Mouse (Mus musculus) midbrain, embryonic 14.5 days (tissue): ENCODE measurements at regions not wholly inside any gene's neighbourhood (a gene's known extent, or its start where the extent isn't known, plus 50 kb on each side); places are given as distances from the start of the nearest gene placed in this dataset.
A peak's percentile ranks its signal among the peaks of the same experiment; 100 is the strongest.

ENCODE experiments used
- ATAC-seq: fragments of 200-750 bp; cut with Nextera tagmentation; 2 replicates; pipeline ENCODE4 v1.8.0; 2017; ENCODE audit warnings: moderate number of reproducible peaks, moderate library complexity; ENCODE audit not compliant: low FRiP score, low TSS enrichment
- DNase-seq: peaks from one replicate; pipeline ENCODE4 v3.0.0-alpha.2; 2015
- H3K27ac ChIP-seq: fragments of 300-500 bp; sonication (generic); replicated peaks from 2 replicates; pipeline ENCODE4 v1.5.1; 2014; ENCODE audit warnings: mild to moderate bottlenecking, low read depth, low read length, moderate library complexity
- H3K27me3 ChIP-seq: fragments of 300-500 bp; sonication (generic); 2 replicates; pipeline ENCODE4 v1.6.1; 2014; ENCODE audit warnings: low read length, control low read depth, mixed read lengths; ENCODE audit not compliant: control insufficient read depth, insufficient read depth
- H3K36me3 ChIP-seq: fragments of 300-500 bp; sonication (generic); 2 replicates; pipeline ENCODE4 v1.6.1; 2014; ENCODE audit warnings: low read length, control low read depth; ENCODE audit not compliant: control insufficient read depth, insufficient read depth
- H3K4me1 ChIP-seq: fragments of 300-500 bp; sonication (generic); 2 replicates; pipeline ENCODE4 v1.6.1; 2014; ENCODE audit warnings: mild to moderate bottlenecking, antibody characterized with exemption, low read length, control low read depth; ENCODE audit not compliant: control insufficient read depth, insufficient read depth
- H3K4me2 ChIP-seq: fragments of 300-500 bp; sonication (generic); 2 replicates; pipeline ENCODE4 v1.6.1; 2014; ENCODE audit warnings: mild to moderate bottlenecking, low read length, moderate library complexity
- H3K4me3 ChIP-seq: fragments of 300-500 bp; sonication (generic); replicated peaks from 2 replicates; pipeline ENCODE4 v1.5.1; 2014; ENCODE audit warnings: low read depth, low read length
- H3K9ac ChIP-seq: fragments of 300-500 bp; sonication (generic); replicated peaks from 2 replicates; pipeline ENCODE4 v1.6.1; 2014; ENCODE audit warnings: mild to moderate bottlenecking, low read length, moderate library complexity
- H3K9me3 ChIP-seq: fragments of 300-500 bp; sonication (generic); 2 replicates; pipeline ENCODE4 v1.6.1; 2016; ENCODE audit warnings: low read length, control low read depth, mixed read lengths; ENCODE audit not compliant: control insufficient read depth
- WGBS: fragments of 180-500 bp; shearing (Covaris S2); extraction: QIAGEN DNeasy Blood & Tissue Kit; methylation state at CpG from one replicate; pipeline ENCODE4 v1.1.7; 2014; 5-methylcytosine and 5-hydroxymethylcytosine counted together

DNA sequence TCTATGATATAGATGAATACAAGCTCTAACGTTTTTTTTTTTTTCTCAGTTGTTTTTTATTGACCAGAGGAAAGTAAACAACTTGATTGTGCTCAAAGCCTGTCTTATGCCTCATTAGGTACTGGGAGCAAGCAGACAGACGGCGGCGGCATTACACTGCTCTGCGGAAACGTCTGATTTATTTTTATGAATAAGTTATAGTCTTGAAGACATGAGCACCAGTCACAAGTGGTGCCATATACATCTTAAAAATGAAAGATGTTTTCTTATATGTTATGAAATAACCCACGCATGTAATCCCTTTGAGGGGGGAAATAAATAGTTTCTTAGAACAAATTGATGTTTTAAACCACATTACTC lies 177.1 kb downstream of the Nup35 start:
- Histone ChIP-seq H3K9ac (no peak overlapping the region), H3K36me3 (no peaks in the 10 kb centered on the region), H3K9me3 (no peaks in the 10 kb centered on the region), H3K27me3 (no peaks in the 10 kb centered on the region), H3K4me2 (no peak overlapping the region), H3K4me1 (peaks cover 6% of the 10 kb centered on the region; the same call in 1 of the 2 replicates), H3K27ac (no peak overlapping the region), H3K4me3 (no peak overlapping the region)
- DNase-seq (no peak), ATAC-seq (no peak)
- WGBS, result 82% methylated on average over 7 of the region's 7 CpGs

DNA sequence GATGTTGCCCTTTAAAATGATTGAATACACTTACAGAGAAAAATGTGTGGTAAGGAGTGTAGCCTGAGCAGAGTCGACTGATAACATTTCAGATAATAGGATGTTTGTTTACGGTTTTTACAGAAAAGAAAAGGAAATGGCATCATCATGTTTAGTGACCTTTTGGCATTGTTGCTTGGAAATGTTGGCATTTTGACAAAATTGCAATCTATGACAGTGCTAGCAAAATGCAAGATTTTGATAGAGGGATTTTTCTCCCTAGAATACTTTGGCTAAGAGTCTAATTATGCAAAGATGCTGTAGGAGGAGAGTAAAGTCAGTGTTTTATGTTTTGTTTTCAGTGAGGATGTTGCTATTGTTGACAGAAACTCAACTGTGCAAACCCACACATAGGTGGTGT lies 202.2 kb downstream of the Nup35 start:
- H3K27me3 ChIP-seq, result no peaks in the 10 kb centered on the region
- WGBS, result 73% methylated on average over 2 of the region's 2 CpGs
- no peak for ATAC-seq

DNA sequence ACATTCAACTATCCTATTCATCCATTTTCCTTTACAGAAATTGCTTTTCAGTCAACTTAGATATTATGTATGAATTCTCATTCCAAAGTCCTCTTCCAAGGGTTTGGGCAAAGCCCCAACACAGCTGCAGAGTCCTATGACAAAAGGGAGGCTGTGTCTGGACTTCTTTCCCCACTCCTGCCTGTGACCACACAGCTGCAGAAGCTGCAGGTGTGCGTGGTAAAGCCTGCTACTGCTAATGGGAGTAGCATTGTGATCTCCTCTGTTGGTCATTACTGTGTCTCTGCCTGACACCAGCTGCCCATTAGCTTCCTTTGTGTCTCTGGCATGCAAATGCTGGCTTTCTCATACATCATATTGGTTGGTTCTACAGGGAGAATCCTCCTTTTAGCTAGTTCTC lies 234.0 kb downstream of the Nup35 start:
- DNase-seq, result no peak
- WGBS, result 42% methylated on average over 1 of the region's 1 CpGs
- no peak for ATAC-seq

More for the DNA sequence above, 202.2 kb downstream of the Nup35 start:
- Histone ChIP-seq H3K36me3 (no peaks in the 10 kb centered on the region), H3K9ac (no peak overlapping the region), H3K4me2 (no peak overlapping the region), H3K9me3 (no peaks in the 10 kb centered on the region), H3K4me3 (no peak overlapping the region), H3K4me1 (no peaks in the 10 kb centered on the region), H3K27ac (no peak overlapping the region)
- DNase-seq, result no peak

DNA sequence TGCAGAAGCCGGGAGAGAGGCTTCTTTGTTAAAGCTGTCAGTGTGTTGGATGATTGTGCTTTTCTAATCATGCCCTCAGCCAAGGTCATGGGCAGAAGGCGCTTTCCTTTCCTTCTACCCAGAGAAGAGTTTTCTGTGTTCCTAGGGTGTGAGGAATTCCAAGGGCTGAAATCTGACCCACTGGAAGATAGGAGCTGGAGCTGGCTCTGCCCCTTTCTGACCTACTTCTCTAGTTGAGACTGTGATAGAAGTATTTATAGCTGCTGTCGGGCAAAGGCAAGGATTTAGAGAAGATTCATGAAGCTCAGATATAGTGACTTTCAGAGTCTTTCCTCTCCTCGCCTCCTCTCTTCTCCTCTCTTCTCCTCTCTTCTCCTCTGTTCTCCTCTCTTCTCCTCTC lies 238.2 kb downstream of the Nup35 start:
- ATAC-seq (no peak), DNase-seq (no peak)
- Histone ChIP-seq H3K27me3 (no peaks in the 10 kb centered on the region), H3K4me2 (no peak overlapping the region), H3K27ac (no peak overlapping the region), H3K4me3 (no peak overlapping the region), H3K36me3 (no peaks in the 10 kb centered on the region), H3K9me3 (no peaks in the 10 kb centered on the region), H3K9ac (no peak overlapping the region), H3K4me1 (no peaks in the 10 kb centered on the region)
- WGBS, result 78% methylated on average over 4 of the region's 4 CpGs

More for the DNA sequence above, 234.0 kb downstream of the Nup35 start:
- Histone ChIP-seq H3K4me1 (no peaks in the 10 kb centered on the region), H3K27ac (no peak overlapping the region), H3K9me3 (no peaks in the 10 kb centered on the region), H3K4me3 (no peak overlapping the region), H3K9ac (no peak overlapping the region), H3K27me3 (no peaks in the 10 kb centered on the region), H3K4me2 (no peak overlapping the region), H3K36me3 (no peaks in the 10 kb centered on the region)

DNA sequence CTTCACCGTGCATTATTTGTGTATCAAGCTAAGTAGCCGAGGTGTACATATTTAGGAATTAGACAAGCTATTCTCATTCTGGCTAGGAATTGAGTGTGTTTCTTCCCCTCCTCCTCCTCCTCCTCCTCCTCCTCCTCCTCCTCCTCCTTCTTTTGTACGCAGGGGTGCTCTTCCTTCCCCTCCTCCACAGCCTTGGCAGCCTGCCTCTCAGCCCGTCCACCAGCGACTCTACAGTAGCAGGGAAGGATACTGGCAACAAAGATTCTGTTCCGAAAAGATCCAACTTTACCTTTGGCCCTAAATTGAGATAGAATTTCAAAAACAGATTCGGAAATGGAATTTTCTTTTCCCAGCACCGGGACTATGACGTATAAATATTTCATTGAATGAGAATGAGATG lies 253.0 kb downstream of the Nup35 start:
- no peak overlapping the region for H3K4me2 ChIP-seq
- no peaks in the 10 kb centered on the region for H3K27me3 ChIP-seq
- DNase-seq (no peak), ATAC-seq (no peak)
- H3K9ac ChIP-seq, result no peak overlapping the region
- no peaks in the 10 kb centered on the region for H3K36me3 ChIP-seq
- H3K4me3 ChIP-seq, result no peak overlapping the region
- no peaks in the 10 kb centered on the region for H3K4me1 ChIP-seq
- 63% methylated on average over 8 of the region's 9 CpGs for WGBS
- no peak overlapping the region for H3K27ac ChIP-seq
- H3K9me3 ChIP-seq, result no peaks in the 10 kb centered on the region

DNA sequence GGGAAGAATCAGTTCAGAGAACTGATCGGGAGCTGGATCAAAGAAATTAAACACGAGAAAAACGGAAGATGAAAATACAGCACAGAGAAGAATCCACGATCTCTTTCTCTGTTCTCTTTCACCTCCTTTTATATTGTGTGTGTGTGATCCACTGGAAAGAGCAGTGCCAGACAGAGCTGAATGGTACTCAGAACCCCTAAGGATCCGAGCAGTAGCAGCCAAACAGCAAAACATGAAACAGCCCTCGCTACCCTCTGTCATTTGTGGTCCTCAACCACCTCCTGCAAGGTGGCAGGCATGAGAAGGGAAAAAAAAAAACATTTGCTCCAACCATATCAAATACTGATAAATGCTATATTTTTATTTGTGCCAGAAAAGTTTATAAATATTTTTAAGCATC lies 253.4 kb downstream of the Nup35 start:
- no peaks in the 10 kb centered on the region for H3K27me3 ChIP-seq
- no peak overlapping the region for H3K4me3 ChIP-seq
- peak; percentile 11 for DNase-seq
- no peaks in the 10 kb centered on the region for H3K36me3 ChIP-seq
- 64% methylated on average over 6 of the region's 6 CpGs for WGBS
- H3K9me3 ChIP-seq, result no peaks in the 10 kb centered on the region
- H3K4me2 ChIP-seq, result no peak overlapping the region
- no peak overlapping the region for H3K9ac ChIP-seq
- no peak for ATAC-seq
- no peak overlapping the region for H3K27ac ChIP-seq
- H3K4me1 ChIP-seq, result no peaks in the 10 kb centered on the region

DNA sequence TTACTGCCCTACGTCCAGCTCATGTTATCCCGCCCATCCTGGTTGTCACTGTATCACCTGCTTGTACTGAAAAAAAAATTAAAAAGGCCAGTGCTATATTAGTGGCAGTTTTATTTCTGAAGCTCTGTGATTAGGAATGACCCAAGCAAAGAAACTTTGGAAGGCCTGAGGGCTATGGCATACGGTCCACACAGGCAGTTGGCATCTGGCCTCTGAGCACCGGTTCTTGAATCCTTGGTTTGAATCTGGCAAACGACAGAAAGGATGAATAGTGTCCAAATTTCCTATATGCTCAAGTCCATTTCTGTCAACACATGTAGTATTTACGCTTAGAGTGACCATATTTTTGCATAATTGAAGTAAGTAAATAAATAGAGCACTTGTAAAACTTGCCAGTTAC lies 254.3 kb downstream of the Nup35 start:
- H3K4me3 ChIP-seq, result no peak overlapping the region
- H3K9me3 ChIP-seq, result no peaks in the 10 kb centered on the region
- WGBS, result 93% methylated on average over 6 of the region's 6 CpGs
- DNase-seq (no peak), ATAC-seq (no peak)
- no peaks in the 10 kb centered on the region for H3K27me3 ChIP-seq
- H3K4me2 ChIP-seq, result no peak overlapping the region
- H3K9ac ChIP-seq, result no peak overlapping the region
- no peaks in the 10 kb centered on the region for H3K36me3 ChIP-seq
- H3K27ac ChIP-seq, result no peak overlapping the region
- H3K4me1 ChIP-seq, result no peaks in the 10 kb centered on the region

DNA sequence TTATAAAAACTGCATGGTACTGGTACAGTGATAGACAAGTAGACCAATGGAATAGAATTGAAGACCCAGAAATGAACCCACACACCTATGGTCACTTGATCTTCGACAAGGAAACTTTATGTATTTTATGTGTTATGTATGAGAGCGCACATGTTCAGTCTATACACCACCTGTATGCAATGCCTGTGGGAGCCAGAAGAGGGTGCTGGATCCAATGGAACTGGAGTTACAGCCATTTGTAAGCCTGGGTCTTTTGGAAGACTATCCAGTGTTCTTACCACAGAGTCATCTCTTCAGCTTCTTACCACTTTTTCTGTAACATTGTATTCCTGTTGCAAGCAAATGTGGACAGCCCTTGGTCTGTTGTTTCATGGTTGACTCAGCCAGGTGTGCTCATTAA lies 261.4 kb downstream of the Nup35 start:
- Histone ChIP-seq H3K4me2 (no peak overlapping the region), H3K27me3 (no peaks in the 10 kb centered on the region), H3K9me3 (no peaks in the 10 kb centered on the region), H3K36me3 (no peaks in the 10 kb centered on the region), H3K4me1 (no peaks in the 10 kb centered on the region), H3K9ac (no peak overlapping the region), H3K4me3 (no peak overlapping the region), H3K27ac (no peak overlapping the region)
- DNase-seq (no peak), ATAC-seq (no peak)
- WGBS, result 91% methylated on average over 2 of the region's 2 CpGs

DNA sequence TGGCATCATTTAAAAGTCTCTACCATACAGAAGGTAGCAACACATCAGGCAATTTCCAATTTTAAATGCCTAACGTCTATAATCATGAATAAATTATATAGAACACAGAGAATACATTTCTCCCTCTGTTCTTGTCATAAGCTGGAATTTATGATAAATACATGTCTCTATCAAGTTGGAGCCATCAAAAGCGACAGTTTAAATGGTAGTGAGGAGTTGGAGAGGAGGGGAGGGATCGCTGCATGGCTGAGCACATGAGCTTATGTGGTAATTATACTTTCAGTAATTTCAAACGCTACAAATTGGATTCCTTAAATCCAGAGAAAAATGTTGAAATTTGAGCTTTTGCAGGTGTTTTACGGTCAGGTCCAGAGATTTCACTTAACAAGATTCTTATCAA lies 267.2 kb downstream of the Nup35 start:
- ATAC-seq (no peak), DNase-seq (no peak)
- Histone ChIP-seq H3K27ac (no peak overlapping the region), H3K36me3 (no peaks in the 10 kb centered on the region), H3K4me3 (no peak overlapping the region), H3K9me3 (no peaks in the 10 kb centered on the region), H3K4me2 (no peak overlapping the region), H3K9ac (no peak overlapping the region), H3K4me1 (no peaks in the 10 kb centered on the region), H3K27me3 (no peaks in the 10 kb centered on the region)
- 84% methylated on average over 5 of the region's 5 CpGs for WGBS
